Mouse (Mus musculus) hindbrain, embryonic 16.5 days (tissue): ENCODE results near the gene Il1b. TPM values are rescaled to one million over a fixed set of nuclear protein-coding genes. Genes with fewer than 3 reads are reported as not detected.

Experiments
- ATAC-seq: fragments of 200-750 bp; cut with Nextera tagmentation; 2 replicates; pipeline ENCODE4 v1.8.0; 2017; ENCODE audit warnings: moderate TSS enrichment, moderate library complexity
- H3K27ac ChIP-seq: fragments of 300-500 bp; sonication (generic); 2 replicates; pipeline ENCODE4 v1.5.1; 2014; ENCODE audit warnings: low read depth, mild to moderate bottlenecking, control low read depth, low read length, moderate library complexity
- H3K27me3 ChIP-seq: fragments of 300-500 bp; sonication (generic); replicated peaks from 2 replicates; pipeline ENCODE4 v1.6.1; 2014; ENCODE audit warnings: low read length; ENCODE audit not compliant: control insufficient read depth, insufficient read depth
- H3K36me3 ChIP-seq: fragments of 300-500 bp; sonication (generic); 2 replicates; pipeline ENCODE4 v1.6.1; 2014; ENCODE audit warnings: mild to moderate bottlenecking, low read length, moderate library complexity, mixed read lengths; ENCODE audit not compliant: control insufficient read depth, insufficient read depth
- H3K4me1 ChIP-seq: fragments of 300-500 bp; sonication (generic); 2 replicates; pipeline ENCODE4 v1.6.1; 2014; ENCODE audit warnings: low read depth, low read length; ENCODE audit not compliant: control insufficient read depth, insufficient read depth
- H3K4me2 ChIP-seq: fragments of 300-500 bp; sonication (generic); 2 replicates; pipeline ENCODE4 v1.6.1; 2014; ENCODE audit warnings: mild to moderate bottlenecking, low read length, control low read depth, moderate library complexity
- H3K4me3 ChIP-seq: fragments of 300-500 bp; sonication (generic); 2 replicates; pipeline ENCODE4 v1.5.1; 2014; ENCODE audit warnings: mild to moderate bottlenecking, low read length, control low read depth, moderate library complexity
- H3K9ac ChIP-seq: fragments of 300-500 bp; sonication (generic); 2 replicates; pipeline ENCODE4 v1.6.1; 2014; ENCODE audit warnings: low read depth, mild to moderate bottlenecking, control low read depth, low read length, moderate library complexity
- H3K9me3 ChIP-seq: fragments of 300-500 bp; sonication (generic); 2 replicates; pipeline ENCODE4 v1.6.1; 2014; ENCODE audit warnings: mild to moderate bottlenecking, low read length, moderate library complexity; ENCODE audit not compliant: control insufficient read depth
- WGBS: fragments of 180-500 bp; shearing (Covaris S2); extraction: QIAGEN DNeasy Blood & Tissue Kit; methylation state at CpG from one replicate; pipeline ENCODE4 v1.1.7; 2014; 5-methylcytosine and 5-hydroxymethylcytosine counted together
- polyA plus RNA-seq: library from polyadenylated mRNA; unstranded; fragments of >200 nt; fragmentation: Nextera tagmentation; extraction: Ambion mirVana; gene quantifications from 2 replicates; pipeline ENCODE4 v1.2.1, GENCODE M21; 2015

The Il1b gene
- polyA plus RNA-seq = 0.16 TPM in 1 of 2 replicates, not detected in the other

DNA sequence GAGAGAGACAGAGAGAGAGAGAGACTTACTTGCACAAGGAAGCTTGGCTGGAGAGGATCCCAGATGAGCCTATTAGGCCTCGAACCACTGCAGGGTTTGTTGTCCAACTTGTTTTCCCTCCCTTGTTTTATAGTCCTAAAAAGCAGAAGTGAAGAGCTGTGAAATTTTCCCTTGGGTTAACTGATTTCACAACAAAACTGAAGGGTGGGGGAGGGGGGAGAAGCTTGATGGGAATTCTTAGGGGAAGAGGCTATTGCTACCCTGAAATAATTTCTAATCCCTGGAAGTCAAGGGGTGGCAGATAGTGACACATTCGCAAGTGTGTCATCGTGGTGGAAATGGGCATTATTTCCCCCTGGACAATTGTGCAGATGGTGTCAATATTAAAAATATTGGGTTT lies at the start of gene Il1b:
TSS of gene Il1b (minus strand) at position 101 of the 400 bp plus-strand sequence.
- WGBS = 81% methylated on average over 3 of the region's 3 CpGs
- no peaks in the 10 kb centered on the region for H3K9me3 ChIP-seq
- no peak for ATAC-seq
- H3K4me3 ChIP-seq = no peak within 1 kb of the TSS
- H3K36me3 ChIP-seq = no peaks in the 10 kb centered on the region
- H3K4me1 ChIP-seq = no peaks in the 10 kb centered on the region
- no peak within 1 kb of the TSS for H3K4me2 ChIP-seq
- no peak within 1 kb of the TSS for H3K27ac ChIP-seq
- H3K9ac ChIP-seq = no peak within 1 kb of the TSS
- no peaks in the 10 kb centered on the region for H3K27me3 ChIP-seq

- no peaks in the 10 kb centered on the region for H3K4me1 ChIP-seq
- no peak for ATAC-seq
- no peaks in the 10 kb centered on the region for H3K36me3 ChIP-seq
- H3K9me3 ChIP-seq = peaks cover 2% of the 10 kb centered on the region
- H3K27me3 ChIP-seq = no peaks in the 10 kb centered on the region
- H3K9ac ChIP-seq = no peak overlapping the region
- no peak overlapping the region for H3K4me3 ChIP-seq
- H3K27ac ChIP-seq = no peak overlapping the region
- 84% methylated on average over 3 of the region's 3 CpGs for WGBS
- H3K4me2 ChIP-seq = no peak overlapping the region
These were observed 48.5 kb upstream of the Il1b start for GRCm38 (mm10) chr2:129419361-129419880.

DNA sequence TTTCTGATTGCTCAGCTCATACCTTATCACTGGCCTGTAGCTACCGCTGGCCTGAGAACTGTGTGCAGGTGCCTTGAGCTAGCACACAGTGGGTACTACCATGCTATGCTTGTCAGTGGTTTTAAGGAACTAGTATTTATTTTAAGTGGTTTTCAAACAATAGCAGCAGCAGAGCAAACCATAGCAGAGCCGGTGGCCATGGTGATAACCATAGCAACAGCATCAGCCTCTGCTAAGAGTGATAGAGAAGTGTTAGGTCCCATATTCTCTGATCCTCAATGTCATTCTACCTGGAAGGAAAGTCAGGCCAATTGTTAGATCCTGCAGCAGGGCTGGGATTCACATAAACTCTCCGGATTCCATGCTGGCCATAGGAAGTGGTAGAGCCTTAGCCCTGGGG lies 43.7 kb upstream of the Il1b start:
- 81% methylated on average over 3 of the region's 3 CpGs for WGBS
- H3K4me1 ChIP-seq = no peaks in the 10 kb centered on the region
- H3K9me3 ChIP-seq = no peaks in the 10 kb centered on the region
- no peak overlapping the region for H3K9ac ChIP-seq
- H3K27me3 ChIP-seq = no peaks in the 10 kb centered on the region
- no peak overlapping the region for H3K4me3 ChIP-seq
- H3K4me2 ChIP-seq = no peak overlapping the region
- no peak; the same call in 1 of the 2 replicates for ATAC-seq
- H3K36me3 ChIP-seq = no peaks in the 10 kb centered on the region
- no peak overlapping the region for H3K27ac ChIP-seq

- H3K9ac ChIP-seq = no peak overlapping the region
- H3K27me3 ChIP-seq = no peaks in the 10 kb centered on the region
- no peak for ATAC-seq
- no peaks in the 10 kb centered on the region for H3K36me3 ChIP-seq
- no peaks in the 10 kb centered on the region for H3K9me3 ChIP-seq
- no peak overlapping the region for H3K4me2 ChIP-seq
- no peak overlapping the region for H3K27ac ChIP-seq
- WGBS = 70% methylated on average over 6 of the region's 6 CpGs
- H3K4me1 ChIP-seq = no peaks in the 10 kb centered on the region
- no peak overlapping the region for H3K4me3 ChIP-seq
These were observed 42.5 kb upstream of the Il1b start for GRCm38 (mm10) chr2:129413488-129413887.

DNA sequence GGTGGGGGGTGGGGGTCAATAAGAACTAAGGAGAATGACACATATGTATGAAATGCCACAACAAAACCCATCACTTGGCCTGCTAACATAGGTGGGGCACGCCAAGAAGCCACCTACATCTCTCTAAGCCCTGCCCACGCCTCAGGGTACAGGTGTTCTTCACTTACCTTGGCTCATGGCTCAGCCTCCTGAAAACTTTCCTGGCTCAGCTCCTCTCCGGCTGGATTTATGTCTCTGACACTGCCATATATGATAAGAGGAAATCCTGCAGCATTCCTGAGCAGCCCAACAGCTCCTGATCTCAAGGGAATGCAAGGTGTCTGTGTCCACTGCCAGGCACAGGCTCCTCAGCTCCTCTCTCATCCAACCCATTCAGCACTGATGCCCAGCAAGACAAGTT lies 40.7 kb upstream of the Il1b start:
- no peak for ATAC-seq
- WGBS = 79% methylated on average over 3 of the region's 3 CpGs
- H3K4me1 ChIP-seq = no peaks in the 10 kb centered on the region
- no peak overlapping the region for H3K9ac ChIP-seq
- H3K4me2 ChIP-seq = no peak overlapping the region
- no peaks in the 10 kb centered on the region for H3K36me3 ChIP-seq
- no peak overlapping the region for H3K4me3 ChIP-seq
- no peak overlapping the region for H3K27ac ChIP-seq
- H3K27me3 ChIP-seq = no peaks in the 10 kb centered on the region
- H3K9me3 ChIP-seq = no peaks in the 10 kb centered on the region

- Histone ChIP-seq H3K9ac (no peak overlapping the region), H3K27ac (no peak overlapping the region), H3K4me3 (no peak overlapping the region), H3K27me3 (no peaks in the 10 kb centered on the region), H3K4me1 (no peaks in the 10 kb centered on the region), H3K9me3 (no peaks in the 10 kb centered on the region), H3K4me2 (no peak overlapping the region), H3K36me3 (no peaks in the 10 kb centered on the region)
- 93% methylated on average over 7 of the region's 7 CpGs for WGBS
- ATAC-seq = no peak
These were observed 39.4 kb upstream of the Il1b start for GRCm38 (mm10) chr2:129410344-129410743.

GRCm38 (mm10) chr2:129408476-129408875 lies 37.5 kb upstream of the Il1b start:
- peak; percentile 92 for ATAC-seq
- Histone ChIP-seq H3K36me3 (no peaks in the 10 kb centered on the region), H3K4me2 (no peak overlapping the region), H3K9me3 (no peaks in the 10 kb centered on the region), H3K27ac (no peak overlapping the region), H3K27me3 (no peaks in the 10 kb centered on the region), H3K9ac (no peak overlapping the region), H3K4me1 (no peaks in the 10 kb centered on the region), H3K4me3 (no peak overlapping the region)
- 18% methylated on average over 18 of the region's 18 CpGs for WGBS

DNA sequence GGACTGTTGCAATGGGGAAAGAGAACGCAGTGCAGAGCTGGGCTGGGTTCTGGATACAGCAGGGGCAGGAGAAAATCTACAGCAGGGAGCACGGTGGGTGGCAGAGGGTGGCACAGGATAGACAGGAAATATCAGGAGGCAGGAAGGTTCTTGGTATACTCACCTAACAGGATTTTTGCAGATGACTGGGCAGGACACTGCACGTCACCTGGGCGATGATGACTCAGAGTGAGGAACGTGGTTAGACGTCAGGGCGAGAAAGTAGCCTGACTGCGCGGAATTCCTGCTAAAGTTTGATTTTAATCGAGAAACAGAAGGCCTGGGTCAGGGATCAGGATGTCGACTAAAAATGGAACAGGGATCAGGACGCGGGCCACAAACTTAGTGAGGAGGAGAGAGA lies 36.7 kb upstream of the Il1b start:
- Histone ChIP-seq H3K9ac (no peak overlapping the region), H3K4me1 (no peaks in the 10 kb centered on the region), H3K4me3 (no peak overlapping the region), H3K27me3 (no peaks in the 10 kb centered on the region), H3K4me2 (no peak overlapping the region), H3K36me3 (no peaks in the 10 kb centered on the region), H3K27ac (no peak overlapping the region), H3K9me3 (no peaks in the 10 kb centered on the region)
- no peak for ATAC-seq
- 95% methylated on average over 13 of the region's 13 CpGs for WGBS

DNA sequence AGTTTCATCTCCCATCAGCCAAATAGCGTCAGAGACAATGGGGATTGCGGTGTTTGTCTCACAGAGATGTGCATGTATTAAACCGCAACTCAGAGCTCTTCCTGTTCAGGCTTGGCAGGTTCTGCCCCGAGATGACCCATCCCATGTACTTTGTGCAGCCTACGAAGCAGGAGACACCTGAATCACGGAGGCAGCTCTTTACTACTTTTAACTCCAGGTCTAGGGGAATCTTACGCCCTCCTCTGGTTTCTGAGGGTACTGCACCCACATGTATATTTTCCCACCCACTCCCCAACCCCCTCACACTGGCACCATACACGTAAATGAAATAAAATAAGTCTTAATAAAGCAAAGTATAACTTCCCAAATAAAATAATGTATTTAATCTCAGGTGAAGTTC lies 35.6 kb upstream of the Il1b start:
- WGBS = 89% methylated on average over 8 of the region's 8 CpGs
- Histone ChIP-seq H3K36me3 (no peaks in the 10 kb centered on the region), H3K4me3 (no peak overlapping the region), H3K4me1 (no peaks in the 10 kb centered on the region), H3K27me3 (no peaks in the 10 kb centered on the region), H3K9ac (no peak overlapping the region), H3K9me3 (no peaks in the 10 kb centered on the region), H3K4me2 (no peak overlapping the region), H3K27ac (no peak overlapping the region)
- ATAC-seq = no peak

DNA sequence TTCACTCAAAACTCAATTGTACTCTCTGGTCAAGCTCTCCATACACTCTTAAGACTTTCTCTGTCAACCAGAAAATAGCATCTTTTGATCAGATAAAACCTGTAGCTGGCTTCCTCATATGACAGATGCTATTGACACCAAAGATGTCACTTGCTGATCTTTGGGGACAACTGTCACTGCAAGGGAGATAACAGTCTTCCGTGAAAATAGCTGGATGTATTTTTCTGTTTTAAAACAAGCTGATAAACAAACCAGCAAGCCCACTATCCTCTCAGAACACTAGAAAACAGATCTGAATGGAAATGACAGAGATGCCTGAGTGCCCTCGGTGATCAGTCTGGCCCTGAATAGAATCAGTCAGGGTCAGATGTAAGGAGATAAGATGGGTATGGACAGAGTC lies 32.8 kb upstream of the Il1b start:
- H3K36me3 ChIP-seq = no peaks in the 10 kb centered on the region
- 95% methylated on average over 2 of the region's 2 CpGs for WGBS
- H3K9ac ChIP-seq = no peak overlapping the region
- H3K4me1 ChIP-seq = no peaks in the 10 kb centered on the region
- H3K27ac ChIP-seq = no peak overlapping the region
- no peak overlapping the region for H3K4me2 ChIP-seq
- H3K4me3 ChIP-seq = no peak overlapping the region
- no peaks in the 10 kb centered on the region for H3K9me3 ChIP-seq
- no peaks in the 10 kb centered on the region for H3K27me3 ChIP-seq
- ATAC-seq = no peak
